Mouse (Mus musculus) frontal cortex, postnatal 25 days (tissue): ENCODE results near the gene Sh3d21.

Source experiments
- DNase-seq, 2 experiments: peaks; one replicate each; pipeline ENCODE4 v3.0.0; 2022; ENCODE audit warnings: low spot score in 2 of 2

Gene Sh3d21

GRCm38 (mm10) chr4:126109613-126110373 lies 53.5 kb downstream of the Sh3d21 start:
- DNase-seq = no peak

GRCm38 (mm10) chr4:126108061-126108740 lies 55.1 kb downstream of the Sh3d21 start:
- no peak for DNase-seq

- DNase-seq = no peak
These were observed 58.0 kb downstream of the Sh3d21 start for GRCm38 (mm10) chr4:126105131-126105783.

GRCm38 (mm10) chr4:126104261-126105075 lies 58.8 kb downstream of the Sh3d21 start:
- DNase-seq = no peak

GRCm38 (mm10) chr4:126103590-126104068 lies 59.7 kb downstream of the Sh3d21 start, which contains the start of gene Stk40:
Gene Stk40, plus strand, starts transcription at chr4:126103957.
- DNase-seq = peak; percentile 83 to 90

GRCm38 (mm10) chr4:126103057-126103581 lies 60.2 kb downstream of the Sh3d21 start:
- peak; percentile 60 to 71 for DNase-seq

GRCm38 (mm10) chr4:126102061-126102841 lies 61.0 kb downstream of the Sh3d21 start:
- DNase-seq = no peak

GRCm38 (mm10) chr4:126100764-126101163 lies 62.5 kb downstream of the Sh3d21 start:
- DNase-seq = no peak
